In genomic region chr2:85095906-85096305, GRCm38 (mm10) we compare ENCODE assay signal across 13 mouse cellular contexts. TPM values are rescaled to one million over a fixed set of nuclear protein-coding genes. Genes with fewer than 3 reads are reported as not detected.
A peak's percentile ranks its signal among the peaks of the same experiment; 100 is the strongest.
DNase-seq lines count a peak whose midpoint lies in the region; ATAC-seq and TF ChIP-seq lines count a peak whose summit lies in the region.
"Had no signal": no experiment of that assay in that cellular context is flagged by ENCODE, and none has a peak within 500 bp of the region (broad histone marks: within the 10 kb centered on the region; RNA-seq: fewer than 3 reads in every experiment).

No protein-coding gene starts in this region.

- H3K9ac ChIP-seq in forebrain, embryonic 12.5 days: no peak overlapping the region
- H3K9ac ChIP-seq in forebrain, postnatal 0 days: no peak overlapping the region
- no peak overlapping the region for H3K9ac ChIP-seq in neural tube, embryonic 15.5 days (replicated peaks)
- no peak overlapping the region for H3K9ac ChIP-seq in liver, adult 2 months (ENCODE audit: low read depth, low read length)
- no peak overlapping the region for H3K9ac ChIP-seq in midbrain, embryonic 16.5 days (ENCODE audit: low read depth, low read length)
- H3K9ac ChIP-seq: hindbrain, embryonic 12.5 days had no signal

- no peak overlapping the region for H3K27ac ChIP-seq in forebrain, embryonic 12.5 days
- no peak overlapping the region for H3K27ac ChIP-seq in forebrain, postnatal 0 days (ENCODE audit: low read depth, low read length)
- no peak overlapping the region for H3K27ac ChIP-seq in neural tube, embryonic 15.5 days (replicated peaks)
- peak overlapping the region; percentile 81 for H3K27ac ChIP-seq in liver, adult 2 months (replicated peaks; ENCODE audit: insufficient read depth, low read depth, low read length)
- 0 out of 2 replicates have a peak overlapping the region, but pooled peaks have one; percentile 19 for H3K27ac ChIP-seq in midbrain, embryonic 16.5 days (ENCODE audit: low read length)

- TF ChIP-seq CTCF in forebrain, postnatal 0 days (IDR thresholded peaks at IDR 0.05; ENCODE audit: low read depth): no peak
- TF ChIP-seq CTCF in liver, adult 2 months (IDR thresholded peaks at IDR 0.05; ENCODE audit: low read depth, low read length): no peak

- ATAC-seq in forebrain, embryonic 12.5 days (ENCODE audit: low FRiP score): 0 out of 2 replicates have a peak, but pooled peaks have one; percentile 9
- no peak for ATAC-seq in forebrain, postnatal 0 days
- no peak; the same call in 1 of the 2 replicates for ATAC-seq in neural tube, embryonic 15.5 days (ENCODE audit: low FRiP score)
- ATAC-seq in midbrain, embryonic 16.5 days: no peak
- no peak for ATAC-seq in cerebellum, adult (ENCODE audit: insufficient number of reproducible peaks, low FRiP score, low TSS enrichment)

- H3K9me3 ChIP-seq in forebrain, embryonic 12.5 days: no peaks in the 10 kb centered on the region
- H3K9me3 ChIP-seq in forebrain, postnatal 0 days (ENCODE audit: low read length): no peaks in the 10 kb centered on the region
- H3K9me3 ChIP-seq in neural tube, embryonic 15.5 days (replicated peaks): 0 out of 2 replicates have a peak, but pooled peaks cover 1% of the 10 kb centered on the region
- no peaks in the 10 kb centered on the region; the same call in 1 of the 2 replicates for H3K9me3 ChIP-seq in midbrain, embryonic 16.5 days (replicated peaks; ENCODE audit: control insufficient read depth, low read length, poor library complexity, severe bottlenecking)
- H3K9me3 ChIP-seq: hindbrain, embryonic 12.5 days had no signal

- H3K4me1 ChIP-seq in forebrain, embryonic 12.5 days: peaks cover 4% of the 10 kb centered on the region; the same call in 1 of the 2 replicates
- no peaks in the 10 kb centered on the region for H3K4me1 ChIP-seq in forebrain, postnatal 0 days (ENCODE audit: insufficient read depth)
- H3K4me1 ChIP-seq in neural tube, embryonic 15.5 days: no peaks in the 10 kb centered on the region; the same call in 1 of the 2 replicates
- peaks cover 13% of the 10 kb centered on the region for H3K4me1 ChIP-seq in liver, adult 2 months (ENCODE audit: control insufficient read depth, insufficient read depth, low read length)
- H3K4me1 ChIP-seq in midbrain, embryonic 16.5 days (ENCODE audit: control insufficient read depth, insufficient read depth, low read length): no peaks in the 10 kb centered on the region

- no peaks in the 10 kb centered on the region for H3K27me3 ChIP-seq in forebrain, embryonic 12.5 days
- no peaks in the 10 kb centered on the region for H3K27me3 ChIP-seq in forebrain, postnatal 0 days (ENCODE audit: insufficient read depth, low read length)
- H3K27me3 ChIP-seq in neural tube, embryonic 15.5 days (replicated peaks): no peaks in the 10 kb centered on the region
- H3K27me3 ChIP-seq in liver, adult 2 months (ENCODE audit: control insufficient read depth, insufficient read depth, low read length): no peaks in the 10 kb centered on the region
- H3K27me3 ChIP-seq in midbrain, embryonic 16.5 days (ENCODE audit: control insufficient read depth, insufficient read depth, low read depth, low read length): no peaks in the 10 kb centered on the region
- H3K27me3 ChIP-seq: hindbrain, embryonic 12.5 days had no signal

- no peaks in the 10 kb centered on the region for H3K79me2 ChIP-seq in liver, adult 2 months (ENCODE audit: control insufficient read depth, insufficient read depth, low read length)

- H3K4me2 ChIP-seq in forebrain, embryonic 12.5 days: no peak overlapping the region
- no peak overlapping the region for H3K4me2 ChIP-seq in forebrain, postnatal 0 days (ENCODE audit: low read depth)
- no peak overlapping the region for H3K4me2 ChIP-seq in neural tube, embryonic 15.5 days
- H3K4me2 ChIP-seq in midbrain, embryonic 16.5 days (ENCODE audit: low read length): no peak overlapping the region
- H3K4me2 ChIP-seq: hindbrain, embryonic 12.5 days had no signal

- no peak for TF ChIP-seq POLR2A in liver, adult 2 months (IDR thresholded peaks at IDR 0.05; ENCODE audit: extremely low read depth, insufficient read depth, low read length)

- no peak overlapping the region for H3K4me3 ChIP-seq in forebrain, embryonic 12.5 days (replicated peaks)
- H3K4me3 ChIP-seq in forebrain, postnatal 0 days (ENCODE audit: low read depth, low read length): no peak overlapping the region
- H3K4me3 ChIP-seq in neural tube, embryonic 15.5 days (replicated peaks): no peak overlapping the region
- no peak overlapping the region for H3K4me3 ChIP-seq in liver, adult 2 months (ENCODE audit: insufficient read depth, low read depth, low read length)
- H3K4me3 ChIP-seq in midbrain, embryonic 16.5 days (ENCODE audit: low read depth, low read length): no peak overlapping the region
- H3K4me3 ChIP-seq: hindbrain, embryonic 12.5 days had no signal

- 17% methylated on average over 5 of the region's 5 CpGs for WGBS in forebrain, embryonic 12.5 days
- WGBS in forebrain, postnatal 0 days: 20% methylated on average over 5 of the region's 5 CpGs
- 26% methylated on average over 5 of the region's 5 CpGs for WGBS in neural tube, embryonic 15.5 days
- WGBS in liver, adult 2 months: 19% methylated on average over 5 of the region's 5 CpGs
- whole genome bisulfite sequencing in midbrain, embryonic 16.5 days: 43% methylated on average over 5 of the region's 5 CpGs

- DNase-seq in forebrain, postnatal 0 days: no peak
- DNase-seq in neural tube, embryonic 10.5 days (ENCODE audit: extremely low spot score, low spot score): peak; percentile 17
- DNase-seq in liver, adult 2 months (ENCODE audit: extremely low read depth, low read depth, low spot score): peak; percentile 85
- DNase-seq in cerebellum, adult 9-10 months: no peak
- DNase-seq: kidney, postnatal 4 days had no signal

- no peaks in the 10 kb centered on the region for H3K36me3 ChIP-seq in forebrain, embryonic 12.5 days (replicated peaks)
- no peaks in the 10 kb centered on the region for H3K36me3 ChIP-seq in forebrain, postnatal 0 days (ENCODE audit: insufficient read depth)
- no peaks in the 10 kb centered on the region for H3K36me3 ChIP-seq in neural tube, embryonic 15.5 days
- H3K36me3 ChIP-seq in liver, adult 2 months (ENCODE audit: control insufficient read depth, insufficient read depth, low read length): no peaks in the 10 kb centered on the region
- no peaks in the 10 kb centered on the region for H3K36me3 ChIP-seq in midbrain, embryonic 16.5 days (ENCODE audit: control insufficient read depth, insufficient read depth, low read length)
- H3K36me3 ChIP-seq: hindbrain, embryonic 12.5 days had no signal

RNA-seq across cellular contexts. Expression of gene Aplnr, which starts 40.1 kb away (rescaled TPM):
- 27.7 and 28.1 TPM in 2 replicates for polyA plus RNA-seq in forebrain, embryonic 12.5 days (2016; fragmentation: Nextera tagmentation; extraction: Ambion mirVana)
- 12.1 and 22.6 TPM in 2 replicates for total RNA-seq in forebrain, postnatal 0 days (2014; rRNA removed)
- polyA plus RNA-seq in forebrain, postnatal 0 days (2015; fragmentation: Nextera tagmentation; extraction: Ambion mirVana): 23.9 and 25.3 TPM in 2 replicates
- 29.8 and 45.8 TPM in 2 replicates for polyA plus RNA-seq in neural tube, embryonic 15.5 days (2015; fragmentation: Nextera tagmentation; extraction: Ambion mirVana)
- total RNA-seq in liver, adult 2 months (2014; rRNA removed): 0.07 and 0.09 TPM in 2 replicates
- polyA plus RNA-seq in liver, adult 2 months (2012; rRNA removed): 0.04 and 0.06 TPM in 2 replicates
- 24.8 and 26.3 TPM in 2 replicates for polyA plus RNA-seq in midbrain, embryonic 16.5 days (2015; fragmentation: Nextera tagmentation; extraction: Ambion mirVana)
- total RNA-seq: granulocyte monocyte progenitor cell, adult 5-6 weeks had no signal
- polyA plus RNA-seq: C2C12 had no signal

RNA-seq across cellular contexts. Expression of gene Tnks1bp1, which starts 48.1 kb away (rescaled TPM):
- polyA plus RNA-seq in forebrain, embryonic 12.5 days (2016; fragmentation: Nextera tagmentation; extraction: Ambion mirVana): 38.3 and 39.7 TPM in 2 replicates
- total RNA-seq in forebrain, postnatal 0 days (2014; rRNA removed): 47.9 and 77.0 TPM in 2 replicates
- polyA plus RNA-seq in forebrain, postnatal 0 days (2015; fragmentation: Nextera tagmentation; extraction: Ambion mirVana): 15.7 and 22.8 TPM in 2 replicates
- 19.7 and 24.3 TPM in 2 replicates for polyA plus RNA-seq in neural tube, embryonic 15.5 days (2015; fragmentation: Nextera tagmentation; extraction: Ambion mirVana)
- total RNA-seq in liver, adult 2 months (2014; rRNA removed): 13.2 and 15.0 TPM in 2 replicates
- 12.3 and 13.4 TPM in 2 replicates for polyA plus RNA-seq in liver, adult 2 months (2012; rRNA removed)
- polyA plus RNA-seq in midbrain, embryonic 16.5 days (2015; fragmentation: Nextera tagmentation; extraction: Ambion mirVana): 23.0 and 27.4 TPM in 2 replicates

RNA-seq across cellular contexts. Expression of gene P2rx3, which starts 58.6 kb away (rescaled TPM):
- polyA plus RNA-seq in forebrain, embryonic 12.5 days (2016; fragmentation: Nextera tagmentation; extraction: Ambion mirVana): 1.4 and 1.6 TPM in 2 replicates
- 1.2 TPM in 1 of 2 replicates, not detected in the other for total RNA-seq in forebrain, postnatal 0 days (2014; rRNA removed)
- polyA plus RNA-seq in forebrain, postnatal 0 days (2015; fragmentation: Nextera tagmentation; extraction: Ambion mirVana): 0.35 and 0.41 TPM in 2 replicates
- polyA plus RNA-seq in neural tube, embryonic 15.5 days (2015; fragmentation: Nextera tagmentation; extraction: Ambion mirVana): 19.5 and 21.6 TPM in 2 replicates
- total RNA-seq in liver, adult 2 months (2014; rRNA removed): 2.1 and 2.8 TPM in 2 replicates
- 1.2 and 2.1 TPM in 2 replicates for polyA plus RNA-seq in liver, adult 2 months (2012; rRNA removed)
- 1.4 and 2.1 TPM in 2 replicates for polyA plus RNA-seq in midbrain, embryonic 16.5 days (2015; fragmentation: Nextera tagmentation; extraction: Ambion mirVana)
- total RNA-seq: common myeloid progenitor, adult 5-6 weeks had no signal

RNA-seq across cellular contexts. Expression of gene Ssrp1, which starts 58.9 kb away (rescaled TPM):
- polyA plus RNA-seq in forebrain, embryonic 12.5 days (2016; fragmentation: Nextera tagmentation; extraction: Ambion mirVana): 309 and 322 TPM in 2 replicates
- total RNA-seq in forebrain, postnatal 0 days (2014; rRNA removed): 131 and 144 TPM in 2 replicates
- 137 and 155 TPM in 2 replicates for polyA plus RNA-seq in forebrain, postnatal 0 days (2015; fragmentation: Nextera tagmentation; extraction: Ambion mirVana)
- polyA plus RNA-seq in neural tube, embryonic 15.5 days (2015; fragmentation: Nextera tagmentation; extraction: Ambion mirVana): 146 and 191 TPM in 2 replicates
- total RNA-seq in liver, adult 2 months (2014; rRNA removed): 39.1 and 40.7 TPM in 2 replicates
- polyA plus RNA-seq in liver, adult 2 months (2012; rRNA removed): 45.2 and 48.9 TPM in 2 replicates
- polyA plus RNA-seq in midbrain, embryonic 16.5 days (2015; fragmentation: Nextera tagmentation; extraction: Ambion mirVana): 162 and 170 TPM in 2 replicates

Comparison
In these comparisons a context has a peak if more than half of its experiments do, and no peak if none do; other contexts are left out.
1. H3K27ac ChIP-seq: peak in liver, adult 2 months (single experiment) and midbrain, embryonic 16.5 days (single experiment); none in forebrain, embryonic 12.5 days (single experiment), forebrain, postnatal 0 days (single experiment) and neural tube, embryonic 15.5 days (single experiment).
2. DNase-seq: peak in neural tube, embryonic 10.5 days (single experiment) and liver, adult 2 months (single experiment); none in forebrain, postnatal 0 days (single experiment) and cerebellum, adult 9-10 months (single experiment).
3. RNA of gene Aplnr, which starts 40.1 kb away (polyA plus RNA-seq): 29.8 to 45.8 TPM in neural tube, embryonic 15.5 days, 27.7 to 28.1 TPM in forebrain, embryonic 12.5 days, 24.8 to 26.3 TPM in midbrain, embryonic 16.5 days and 23.9 to 25.3 TPM in forebrain, postnatal 0 days; 0.04 to 0.06 TPM in liver, adult 2 months; every median in the first group is over 10 times any median in the second.